Mouse (Mus musculus): ENCODE measurements around the gene Col23a1. TPM values are rescaled to one million over a fixed set of nuclear protein-coding genes. Genes with fewer than 3 reads are reported as not detected.

Col23a1 gene
- polyA plus RNA-seq, 1 experiment from 2014 or later, result 17.5 TPM

DNA sequence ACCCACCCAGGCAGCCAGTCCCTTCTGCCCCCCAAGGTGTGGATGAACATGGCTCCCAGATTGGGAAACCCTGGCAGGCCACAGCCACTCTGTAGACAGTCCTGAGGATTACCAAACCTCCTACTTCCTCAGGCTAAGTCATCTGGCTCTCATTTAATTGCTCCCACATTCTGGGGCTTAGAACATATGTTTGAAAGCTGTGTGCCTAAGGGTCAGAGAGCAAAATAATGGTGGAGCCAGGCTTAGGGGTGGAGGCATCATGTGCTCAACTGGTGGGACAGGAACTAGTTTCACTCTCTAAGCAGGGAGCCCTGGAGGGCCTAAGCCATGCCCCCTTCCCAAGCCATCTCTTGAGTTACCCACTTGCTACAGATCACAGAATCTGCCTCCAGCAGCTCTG, 233.5 kb downstream of the Col23a1 start:
- no peaks in the 10 kb centered on the region for H3K36me3 ChIP-seq (replicated peaks; ENCODE audit: control insufficient read depth, insufficient read depth, low read depth, low read length)
- DNase-seq (ENCODE audit: low spot score) (peak; percentile 79), ATAC-seq (replicated peaks; ENCODE audit: insufficient number of reproducible peaks, low FRiP score, low TSS enrichment, low read depth) (peak; percentile 54)
- no peak overlapping the region for H3K4me2 ChIP-seq (ENCODE audit: low read depth, low read length)
- no peak overlapping the region for H3K27ac ChIP-seq (replicated peaks; ENCODE audit: low read depth, low read length)
- no peak overlapping the region for H3K4me3 ChIP-seq (ENCODE audit: low read depth, low read length)
- peaks cover 7% of the 10 kb centered on the region for H3K4me1 ChIP-seq (ENCODE audit: control insufficient read depth, insufficient read depth, low read length)
- H3K9me3 ChIP-seq (replicated peaks; ENCODE audit: control insufficient read depth, low read length), result no peaks in the 10 kb centered on the region
- no peaks in the 10 kb centered on the region for H3K27me3 ChIP-seq (ENCODE audit: control insufficient read depth, insufficient read depth, low read length)
- no peak overlapping the region for H3K9ac ChIP-seq (replicated peaks; ENCODE audit: low read length)

DNA sequence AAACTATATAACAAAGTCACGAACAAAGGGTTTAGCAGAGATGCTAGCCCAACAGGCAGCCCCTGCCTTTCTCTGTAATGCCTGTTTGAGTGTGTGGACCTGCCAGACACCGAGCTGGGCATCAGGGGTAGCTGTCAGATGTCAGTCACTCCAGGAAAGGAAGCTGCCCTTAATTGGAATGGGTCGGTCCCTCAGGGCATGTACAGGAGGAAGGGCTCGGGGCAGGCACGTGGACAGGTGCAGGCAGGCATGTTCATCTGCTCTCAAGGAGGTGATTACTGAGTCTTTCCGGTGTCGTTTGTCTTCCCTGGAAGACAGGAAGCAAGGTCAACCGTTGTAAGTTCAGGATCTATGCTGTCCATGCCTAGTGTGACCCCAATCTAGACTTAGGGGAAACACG, 233.9 kb downstream of the Col23a1 start:
- Histone ChIP-seq H3K27ac (replicated peaks; ENCODE audit: low read depth, low read length) (no peak overlapping the region), H3K9me3 (replicated peaks; ENCODE audit: control insufficient read depth, low read length) (no peaks in the 10 kb centered on the region), H3K4me3 (ENCODE audit: low read depth, low read length) (no peak overlapping the region), H3K36me3 (replicated peaks; ENCODE audit: control insufficient read depth, insufficient read depth, low read depth, low read length) (no peaks in the 10 kb centered on the region), H3K4me1 (ENCODE audit: control insufficient read depth, insufficient read depth, low read length) (peaks cover 7% of the 10 kb centered on the region), H3K4me2 (ENCODE audit: low read depth, low read length) (no peak overlapping the region), H3K27me3 (ENCODE audit: control insufficient read depth, insufficient read depth, low read length) (no peaks in the 10 kb centered on the region), H3K9ac (replicated peaks; ENCODE audit: low read length) (no peak overlapping the region)
- WGBS, result 29% methylated on average over 9 of the region's 9 CpGs
- ATAC-seq (replicated peaks; ENCODE audit: insufficient number of reproducible peaks, low FRiP score, low TSS enrichment, low read depth) (no peak), DNase-seq (ENCODE audit: low spot score) (no peak)

DNA sequence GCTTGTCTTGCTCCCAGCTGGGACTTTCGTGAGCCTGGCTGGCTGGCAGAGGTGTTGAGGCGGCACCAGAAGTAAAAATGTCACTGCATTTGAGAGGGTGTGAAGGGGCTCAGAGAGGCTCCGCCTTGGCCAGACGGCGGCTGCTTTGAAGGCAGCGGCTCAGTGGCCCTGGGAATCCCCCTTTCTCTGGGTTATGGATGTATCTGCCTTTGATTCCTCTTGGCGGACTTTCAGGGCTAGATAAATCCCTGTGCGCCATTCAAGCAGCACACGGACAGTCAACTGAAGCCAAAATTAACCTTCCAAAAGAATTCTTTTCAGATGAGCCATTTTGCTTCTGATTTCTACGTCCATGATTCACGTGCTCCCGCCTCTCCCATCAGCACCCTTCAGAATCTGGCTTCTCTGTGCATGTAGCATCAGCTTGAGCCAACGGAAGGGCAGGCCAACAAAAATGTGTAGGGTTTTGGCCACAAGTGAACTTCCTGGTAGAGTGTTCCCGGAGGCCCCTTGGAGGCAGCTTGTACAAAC, 237.0 kb downstream of the Col23a1 start:
- no peaks in the 10 kb centered on the region for H3K27me3 ChIP-seq (ENCODE audit: control insufficient read depth, insufficient read depth, low read length)
- no peak overlapping the region for H3K4me3 ChIP-seq (ENCODE audit: low read depth, low read length)
- DNase-seq (ENCODE audit: low spot score) (no peak), ATAC-seq (replicated peaks; ENCODE audit: insufficient number of reproducible peaks, low FRiP score, low TSS enrichment, low read depth) (no peak)
- H3K36me3 ChIP-seq (replicated peaks; ENCODE audit: control insufficient read depth, insufficient read depth, low read depth, low read length), result no peaks in the 10 kb centered on the region
- no peaks in the 10 kb centered on the region for H3K9me3 ChIP-seq (replicated peaks; ENCODE audit: control insufficient read depth, low read length)
- H3K27ac ChIP-seq (replicated peaks; ENCODE audit: low read depth, low read length), result no peak overlapping the region
- no peak overlapping the region for H3K9ac ChIP-seq (replicated peaks; ENCODE audit: low read length)
- H3K4me2 ChIP-seq (ENCODE audit: low read depth, low read length), result no peak overlapping the region
- WGBS, result 66% methylated on average over 14 of the region's 14 CpGs
- peaks cover 7% of the 10 kb centered on the region for H3K4me1 ChIP-seq (ENCODE audit: control insufficient read depth, insufficient read depth, low read length)

DNA sequence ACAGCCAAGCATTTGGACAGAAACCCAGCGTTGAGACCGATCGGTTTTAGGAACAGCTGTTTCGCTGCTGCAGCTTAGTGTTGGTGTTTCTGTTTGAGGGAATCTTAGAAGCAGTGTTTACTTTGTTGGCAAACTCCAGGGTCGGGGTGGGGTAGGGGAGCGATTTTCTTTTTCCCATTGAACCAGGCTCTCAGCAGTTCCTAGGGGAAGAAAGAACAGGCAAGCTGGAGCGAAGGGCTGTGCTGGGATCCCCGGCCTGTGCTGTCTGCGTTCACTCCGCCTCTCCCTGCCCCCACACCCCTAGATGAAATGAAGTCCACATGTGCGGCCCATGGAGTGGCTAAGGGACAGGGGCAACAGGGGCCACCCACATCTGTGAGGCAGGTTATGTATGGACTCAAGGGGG, 243.4 kb downstream of the Col23a1 start:
- no peaks in the 10 kb centered on the region for H3K36me3 ChIP-seq (replicated peaks; ENCODE audit: control insufficient read depth, insufficient read depth, low read depth, low read length)
- no peak overlapping the region; the same call in 1 of the 2 replicates for H3K9ac ChIP-seq (replicated peaks; ENCODE audit: low read length)
- DNase-seq (ENCODE audit: low spot score), result peak; percentile 77
- no peaks in the 10 kb centered on the region for H3K9me3 ChIP-seq (replicated peaks; ENCODE audit: control insufficient read depth, low read length)
- H3K4me2 ChIP-seq (ENCODE audit: low read depth, low read length), result peak overlapping the region; percentile 16; the same call in 1 of the 2 replicates
- H3K4me1 ChIP-seq (ENCODE audit: control insufficient read depth, insufficient read depth, low read length), result peaks cover 2% of the 10 kb centered on the region; the same call in 1 of the 2 replicates
- no peak overlapping the region for H3K4me3 ChIP-seq (ENCODE audit: low read depth, low read length)
- ATAC-seq (replicated peaks; ENCODE audit: insufficient number of reproducible peaks, low FRiP score, low TSS enrichment, low read depth), result peak; percentile 32; the same call in 1 of the 2 replicates
- H3K27ac ChIP-seq (replicated peaks; ENCODE audit: low read depth, low read length), result no peak overlapping the region; the same call in 1 of the 2 replicates
- 17% methylated on average over 11 of the region's 11 CpGs for WGBS
- no peaks in the 10 kb centered on the region for H3K27me3 ChIP-seq (ENCODE audit: control insufficient read depth, insufficient read depth, low read length)

DNA sequence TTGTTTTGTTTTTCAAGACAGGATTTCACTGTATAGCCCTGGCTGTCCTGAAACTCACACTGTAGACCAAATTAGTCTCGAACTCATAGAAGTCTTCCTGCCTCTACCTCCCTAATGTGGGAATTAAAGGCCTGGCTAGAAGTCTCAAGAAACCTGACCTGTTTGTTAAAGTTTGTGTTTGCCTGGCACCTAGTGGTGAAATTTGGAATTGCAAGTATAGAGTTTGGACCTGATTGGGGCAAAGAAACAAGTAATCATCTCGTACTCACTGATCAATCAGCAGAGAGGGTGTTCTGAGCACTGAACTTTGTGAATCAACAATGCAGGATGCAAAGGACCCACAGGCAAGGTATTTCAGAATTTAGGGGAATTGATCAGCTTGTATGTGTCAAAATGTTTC, 244.6 kb downstream of the Col23a1 start:
- no peak overlapping the region for H3K27ac ChIP-seq (replicated peaks; ENCODE audit: low read depth, low read length)
- ATAC-seq (replicated peaks; ENCODE audit: insufficient number of reproducible peaks, low FRiP score, low TSS enrichment, low read depth) (no peak), DNase-seq (ENCODE audit: low spot score) (peak; percentile 85)
- peaks cover 7% of the 10 kb centered on the region for H3K4me1 ChIP-seq (ENCODE audit: control insufficient read depth, insufficient read depth, low read length)
- H3K9me3 ChIP-seq (replicated peaks; ENCODE audit: control insufficient read depth, low read length), result no peaks in the 10 kb centered on the region
- whole genome bisulfite sequencing, result 29% methylated on average over 2 of the region's 2 CpGs
- H3K9ac ChIP-seq (replicated peaks; ENCODE audit: low read length), result no peak overlapping the region
- no peak overlapping the region for H3K4me2 ChIP-seq (ENCODE audit: low read depth, low read length)
- H3K27me3 ChIP-seq (ENCODE audit: control insufficient read depth, insufficient read depth, low read length), result no peaks in the 10 kb centered on the region
- H3K36me3 ChIP-seq (replicated peaks; ENCODE audit: control insufficient read depth, insufficient read depth, low read depth, low read length), result no peaks in the 10 kb centered on the region
- no peak overlapping the region for H3K4me3 ChIP-seq (ENCODE audit: low read depth, low read length)

DNA sequence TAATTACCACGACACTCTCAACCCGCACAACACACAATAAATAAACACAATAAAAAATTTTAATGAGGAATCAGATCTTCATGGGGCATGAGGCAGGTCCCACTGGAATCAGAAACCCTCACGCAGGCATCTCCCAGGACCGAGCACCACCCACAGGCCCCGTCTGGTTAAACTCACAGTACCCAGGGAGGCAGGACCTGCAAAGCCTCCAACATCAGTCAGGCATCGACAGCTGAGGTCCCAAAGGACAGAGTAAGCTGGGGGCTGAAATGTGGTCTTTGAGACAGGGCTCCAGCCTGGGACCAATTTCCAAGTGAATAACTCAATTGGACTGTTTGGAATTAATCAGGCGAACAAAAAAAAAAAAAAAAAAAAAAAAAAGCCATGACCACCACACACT, 248.7 kb downstream of the Col23a1 start:
- peak; percentile 78 for DNase-seq (ENCODE audit: low spot score)
- no peak overlapping the region for H3K9ac ChIP-seq (replicated peaks; ENCODE audit: low read length)
- H3K27ac ChIP-seq (replicated peaks; ENCODE audit: low read depth, low read length), result no peak overlapping the region
- no peak for ATAC-seq (replicated peaks; ENCODE audit: insufficient number of reproducible peaks, low FRiP score, low TSS enrichment, low read depth)
- H3K4me1 ChIP-seq (ENCODE audit: control insufficient read depth, insufficient read depth, low read length), result peaks cover 13% of the 10 kb centered on the region
- 21% methylated on average over 7 of the region's 7 CpGs for WGBS
- no peaks in the 10 kb centered on the region for H3K27me3 ChIP-seq (ENCODE audit: control insufficient read depth, insufficient read depth, low read length)
- no peak overlapping the region for H3K4me3 ChIP-seq (ENCODE audit: low read depth, low read length)
- H3K4me2 ChIP-seq (ENCODE audit: low read depth, low read length), result no peak overlapping the region
- no peaks in the 10 kb centered on the region for H3K36me3 ChIP-seq (replicated peaks; ENCODE audit: control insufficient read depth, insufficient read depth, low read depth, low read length)
- no peaks in the 10 kb centered on the region for H3K9me3 ChIP-seq (replicated peaks; ENCODE audit: control insufficient read depth, low read length)

DNA sequence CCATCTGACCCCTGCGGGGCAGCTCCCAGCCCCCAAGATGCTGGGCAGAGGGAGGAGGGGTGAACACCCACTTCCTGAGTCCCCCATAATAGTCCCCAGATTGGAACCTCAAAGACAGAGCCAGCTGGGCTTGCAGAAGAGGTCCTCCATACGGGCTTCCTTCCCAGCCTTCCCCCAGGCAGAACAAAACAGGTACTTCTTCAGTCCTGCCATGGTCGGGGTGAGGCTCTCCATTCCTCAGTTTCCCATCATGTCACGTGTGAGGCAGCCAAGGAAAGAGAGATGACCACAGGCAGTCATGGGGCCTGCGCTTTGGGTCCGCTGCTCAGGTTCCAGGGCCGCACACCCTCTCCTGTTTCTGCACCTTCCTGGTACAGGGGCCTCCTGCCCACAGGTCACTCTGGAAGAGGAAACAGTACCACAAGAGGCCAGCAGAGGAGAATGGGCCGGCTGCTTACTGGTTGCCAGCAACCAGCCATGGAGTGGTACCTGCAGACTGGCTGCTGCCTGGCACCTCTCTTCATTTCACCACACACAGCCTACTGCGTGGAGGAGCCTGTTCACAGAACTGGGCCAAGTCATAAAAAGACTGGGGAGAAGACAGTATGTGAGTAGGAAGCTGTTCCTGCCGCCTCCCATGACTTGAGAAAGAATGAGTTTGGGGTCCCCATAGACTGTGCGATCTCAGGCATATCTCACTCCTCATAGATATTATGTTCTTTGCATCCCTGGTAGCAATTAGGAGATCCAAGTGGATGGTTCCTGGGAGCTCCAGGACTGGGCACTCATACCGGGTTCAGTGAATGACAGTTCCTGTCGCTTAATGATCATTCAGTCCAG, 249.4 kb downstream of the Col23a1 start:
- ATAC-seq (replicated peaks; ENCODE audit: insufficient number of reproducible peaks, low FRiP score, low TSS enrichment, low read depth) (peak; percentile 19; the same call in 1 of the 2 replicates), DNase-seq (ENCODE audit: low spot score) (peak; percentile 49)
- no peak overlapping the region for H3K4me2 ChIP-seq (ENCODE audit: low read depth, low read length)
- H3K4me1 ChIP-seq (ENCODE audit: control insufficient read depth, insufficient read depth, low read length), result peaks cover 13% of the 10 kb centered on the region
- WGBS, result 41% methylated on average over 13 of the region's 13 CpGs
- H3K36me3 ChIP-seq (replicated peaks; ENCODE audit: control insufficient read depth, insufficient read depth, low read depth, low read length), result no peaks in the 10 kb centered on the region
- no peaks in the 10 kb centered on the region for H3K27me3 ChIP-seq (ENCODE audit: control insufficient read depth, insufficient read depth, low read length)
- H3K9me3 ChIP-seq (replicated peaks; ENCODE audit: control insufficient read depth, low read length), result no peaks in the 10 kb centered on the region
- no peak overlapping the region for H3K9ac ChIP-seq (replicated peaks; ENCODE audit: low read length)
- H3K4me3 ChIP-seq (ENCODE audit: low read depth, low read length), result no peak overlapping the region
- peak overlapping the region; percentile 52 for H3K27ac ChIP-seq (replicated peaks; ENCODE audit: low read depth, low read length)

DNA sequence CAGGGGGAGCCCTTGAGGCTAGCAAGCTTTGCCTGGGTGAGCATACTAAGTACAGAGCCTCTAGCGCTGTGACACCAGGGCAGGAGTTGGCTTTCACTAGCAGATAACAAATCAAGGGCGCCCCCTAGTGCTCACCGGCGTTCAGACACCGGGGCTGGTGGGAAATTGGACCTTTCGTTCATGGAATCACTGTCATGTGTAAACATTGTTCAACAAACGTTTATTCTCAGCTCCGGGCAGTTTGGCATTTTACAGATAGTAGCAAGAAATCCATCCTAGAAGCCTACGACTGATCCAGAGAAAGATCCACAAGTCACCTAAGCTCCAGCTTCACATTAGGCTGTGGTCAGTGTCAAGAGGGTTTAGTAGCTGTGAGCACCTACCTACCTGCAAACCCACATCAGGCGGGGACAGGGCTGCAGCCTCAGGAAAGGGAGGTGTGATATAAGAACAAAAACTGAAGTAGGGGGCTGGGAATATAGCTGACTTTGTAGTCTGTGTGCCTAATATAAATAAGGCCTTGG, 250.1 kb downstream of the Col23a1 start:
- Histone ChIP-seq H3K36me3 (replicated peaks; ENCODE audit: control insufficient read depth, insufficient read depth, low read depth, low read length) (no peaks in the 10 kb centered on the region), H3K4me3 (ENCODE audit: low read depth, low read length) (no peak overlapping the region), H3K4me1 (ENCODE audit: control insufficient read depth, insufficient read depth, low read length) (peaks cover 13% of the 10 kb centered on the region), H3K9ac (replicated peaks; ENCODE audit: low read length) (no peak overlapping the region), H3K9me3 (replicated peaks; ENCODE audit: control insufficient read depth, low read length) (no peaks in the 10 kb centered on the region), H3K27me3 (ENCODE audit: control insufficient read depth, insufficient read depth, low read length) (no peaks in the 10 kb centered on the region), H3K4me2 (ENCODE audit: low read depth, low read length) (no peak overlapping the region), H3K27ac (replicated peaks; ENCODE audit: low read depth, low read length) (no peak overlapping the region)
- ATAC-seq (replicated peaks; ENCODE audit: insufficient number of reproducible peaks, low FRiP score, low TSS enrichment, low read depth) (peak; percentile 60), DNase-seq (ENCODE audit: low spot score) (peak; percentile 99)
- 12% methylated on average over 10 of the region's 10 CpGs for WGBS

Measured in embryonic facial prominence, embryonic 11.5 days (tissue).